Mouse (Mus musculus): ENCODE measurements around the gene Galr2. TPM values are rescaled to one million over a fixed set of nuclear protein-coding genes. Genes with fewer than 3 reads are reported as not detected.

Gene Galr2
- total RNA-seq, 2 experiments from 2014 or later = not detected

DNA sequence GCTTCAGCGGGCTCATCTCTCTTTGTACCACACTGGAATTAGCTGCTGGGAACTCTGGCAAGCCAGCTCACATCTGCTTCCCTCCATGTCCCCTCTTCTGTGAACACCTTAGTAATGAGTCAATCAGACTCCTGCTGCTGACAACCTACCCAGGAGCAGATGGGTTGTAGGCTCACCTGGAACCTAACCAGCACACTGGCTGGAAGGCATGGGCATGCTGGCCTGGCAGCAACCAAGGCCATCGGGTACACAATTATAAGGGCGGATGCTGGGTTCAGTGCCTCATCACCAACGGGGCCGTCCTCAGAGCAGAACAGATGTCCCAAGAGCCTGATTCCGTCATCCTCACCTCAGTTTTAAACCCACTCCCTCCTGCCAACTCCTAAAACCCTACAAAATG lies 17.9 kb downstream of the Galr2 start:
- no peak for ATAC-seq (replicated peaks; ENCODE audit: low FRiP score, low TSS enrichment, poor library complexity, severe bottlenecking)

DNA sequence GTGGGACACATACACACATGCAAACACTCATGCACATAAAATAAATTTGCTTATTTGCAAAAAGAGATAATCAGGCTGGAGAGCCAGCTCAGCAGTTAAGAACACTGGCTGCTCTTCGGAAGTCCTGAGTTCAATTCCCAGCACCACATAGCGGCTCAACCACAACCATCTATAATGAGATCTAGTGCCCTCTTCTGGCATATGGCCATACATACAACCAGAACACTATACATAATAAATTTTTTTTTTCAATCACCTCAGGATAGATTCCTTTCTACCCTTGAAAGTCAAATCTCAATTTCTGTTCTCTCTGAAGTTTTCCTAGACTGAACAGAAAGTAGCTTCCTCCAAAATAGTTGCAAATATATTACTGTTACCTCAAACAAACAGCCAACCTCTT lies 24.7 kb downstream of the Galr2 start:
- ATAC-seq (replicated peaks; ENCODE audit: low FRiP score, low TSS enrichment, poor library complexity, severe bottlenecking) = no peak

DNA sequence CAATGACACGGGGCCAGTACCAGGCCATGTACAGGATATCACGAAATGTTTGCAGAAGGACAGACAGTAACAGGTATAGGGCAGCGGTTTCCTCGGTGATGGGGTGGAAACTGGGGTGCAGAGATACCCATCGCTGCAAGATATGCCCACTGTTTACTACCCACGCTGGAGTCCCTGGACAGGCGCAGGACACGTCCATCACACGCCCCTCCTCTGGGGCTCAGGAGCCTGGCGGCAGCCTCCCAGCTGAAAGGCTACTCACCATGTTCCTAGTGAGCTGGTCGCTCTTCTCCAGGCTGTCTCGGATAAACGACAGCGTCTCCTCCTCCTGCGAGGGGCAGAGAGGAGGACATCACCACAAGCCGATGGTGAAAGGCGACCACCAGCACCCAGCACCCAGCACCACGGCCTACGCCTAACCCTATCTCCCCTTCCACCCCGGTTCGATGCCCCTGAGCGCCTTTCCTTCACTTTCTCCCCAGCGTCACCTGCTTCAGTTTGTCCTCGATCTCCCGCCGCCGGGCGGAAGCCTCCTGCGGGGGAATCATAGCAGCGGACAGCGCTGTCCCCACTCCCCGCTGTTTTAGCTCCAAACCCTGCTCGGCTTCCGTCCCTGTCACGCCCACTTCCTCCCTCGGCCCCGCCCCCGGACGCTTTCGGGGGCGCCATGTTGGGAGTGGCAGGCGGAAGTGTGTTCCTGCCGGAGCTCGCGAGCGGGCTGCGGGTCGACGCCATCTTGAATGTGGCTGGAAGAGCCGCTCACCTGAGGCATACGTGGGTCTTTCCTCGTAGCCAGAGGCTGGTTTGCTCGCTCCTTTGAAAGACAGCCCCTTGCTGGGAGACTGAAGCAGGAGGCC lies 25.6 kb downstream of the Galr2 start:
- peak; percentile 78 for ATAC-seq (replicated peaks; ENCODE audit: low FRiP score, low TSS enrichment, poor library complexity, severe bottlenecking)

DNA sequence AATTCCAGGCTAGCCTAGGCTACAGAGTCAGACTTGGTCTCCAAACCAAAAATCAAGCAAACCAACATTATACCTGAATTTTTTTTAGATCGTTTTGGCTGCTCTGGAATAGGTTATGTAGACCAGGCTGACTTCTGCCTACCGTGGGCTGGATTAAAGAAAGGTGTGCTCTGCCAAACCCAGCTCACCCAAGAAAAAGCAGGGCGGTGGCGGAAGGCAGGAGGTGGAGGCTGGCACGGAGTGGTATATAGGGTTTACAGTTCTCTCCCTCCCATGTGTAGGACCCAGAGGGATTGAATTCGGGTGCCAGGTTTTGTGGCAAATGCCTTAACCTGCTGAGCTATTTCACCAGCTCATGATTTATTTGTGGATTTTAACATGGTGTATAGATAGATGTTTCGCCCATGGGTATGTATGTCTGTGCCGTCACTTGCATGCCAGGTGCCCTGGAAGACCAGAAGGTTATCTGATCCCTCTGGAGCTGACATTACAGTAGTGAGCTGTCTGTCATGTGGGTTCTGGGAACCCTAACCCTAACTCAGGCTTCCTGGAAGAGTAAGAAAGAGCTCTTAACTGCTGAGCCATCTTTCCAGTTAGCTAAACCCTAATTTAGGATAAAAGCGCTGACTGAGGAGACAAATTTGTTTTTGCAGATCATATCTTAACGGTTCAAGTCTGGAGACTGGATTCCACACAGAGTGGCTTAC lies 26.4 kb downstream of the Galr2 start, which contains the start of gene Exoc7:
Gene Exoc7, minus strand, starts transcription at position 215 of the 707 bp plus-strand sequence.
- ATAC-seq (replicated peaks; ENCODE audit: low FRiP score, low TSS enrichment, poor library complexity, severe bottlenecking) = 0 out of 2 replicates have a peak, but pooled peaks have one; percentile 0

DNA sequence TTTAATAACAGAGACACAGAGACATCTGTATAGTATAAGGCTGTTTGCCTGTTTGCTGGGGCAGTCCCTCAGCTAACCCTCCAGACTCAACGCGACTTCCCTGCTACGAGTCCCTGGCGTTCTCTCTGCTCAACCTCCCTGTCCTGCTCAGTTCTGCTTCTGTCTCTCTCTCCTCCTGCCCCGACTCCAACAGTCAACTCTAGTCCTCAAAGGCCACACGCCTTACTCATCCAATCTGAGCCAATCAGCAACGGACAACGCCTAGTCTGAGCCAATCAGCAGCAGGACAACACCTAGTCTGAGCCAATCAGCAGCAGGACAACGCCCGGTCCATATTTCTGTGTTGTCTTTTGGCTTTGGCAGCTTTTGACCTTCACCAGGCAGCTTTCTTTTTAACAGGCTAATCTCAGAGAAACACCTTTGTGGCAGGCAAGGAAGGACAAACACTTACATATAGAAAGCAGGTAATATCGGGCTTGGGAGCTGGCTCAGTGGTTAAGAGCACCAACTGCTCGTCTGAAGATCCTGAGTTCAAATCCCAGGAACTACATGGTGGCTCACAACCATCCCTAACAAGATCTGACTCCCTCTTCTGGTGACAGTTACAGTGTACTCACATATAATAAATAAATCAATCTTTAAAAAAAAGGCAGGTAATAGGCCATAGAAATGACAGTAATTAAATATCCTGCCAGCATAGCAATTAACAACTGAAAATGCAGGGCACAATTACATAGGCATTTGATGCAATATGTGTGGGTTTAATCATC lies 27.2 kb downstream of the Galr2 start:
- ATAC-seq (replicated peaks; ENCODE audit: low FRiP score, low TSS enrichment, poor library complexity, severe bottlenecking) = peak; percentile 64

DNA sequence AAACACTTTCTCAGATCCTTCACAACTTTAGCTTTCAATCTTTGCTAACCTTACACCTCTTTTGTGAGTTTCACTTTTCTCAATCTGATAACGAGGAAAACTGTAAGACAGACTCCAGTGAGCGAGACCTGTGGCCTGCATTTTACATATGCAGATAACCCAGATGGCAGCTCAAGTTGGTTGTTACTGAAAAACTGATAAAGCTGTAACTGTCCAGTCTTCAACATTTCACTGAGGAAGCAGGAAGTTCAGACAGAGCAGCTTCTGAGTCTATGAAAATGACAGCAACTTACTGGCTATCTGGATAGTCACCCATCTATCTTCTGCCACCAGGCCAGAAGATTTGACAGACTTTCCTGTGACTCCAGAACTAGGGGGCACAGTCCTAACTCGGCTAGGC lies 28.9 kb downstream of the Galr2 start:
- peak; percentile 60 for ATAC-seq (replicated peaks; ENCODE audit: low FRiP score, low TSS enrichment, poor library complexity, severe bottlenecking)

DNA sequence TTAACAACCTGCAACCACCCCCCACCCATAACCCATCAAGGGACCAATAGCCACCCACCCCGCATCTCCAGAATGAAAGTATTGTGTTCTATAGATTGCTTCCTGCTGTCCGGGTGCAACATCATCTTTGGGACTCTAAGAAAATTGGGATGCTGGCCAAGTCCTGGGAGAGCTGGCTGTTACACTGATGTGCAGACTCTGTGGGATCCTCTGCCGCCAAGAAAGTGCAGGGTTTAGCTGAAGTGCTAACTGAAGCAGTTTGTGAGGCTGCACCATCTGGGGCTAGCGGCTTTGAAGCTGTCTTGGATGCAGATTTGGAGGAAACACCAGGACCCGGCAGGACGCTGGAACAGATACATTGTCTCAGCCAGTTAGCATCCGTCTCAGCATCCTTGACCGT lies 30.4 kb downstream of the Galr2 start:
- ATAC-seq (replicated peaks; ENCODE audit: low FRiP score, low TSS enrichment, poor library complexity, severe bottlenecking) = no peak

DNA sequence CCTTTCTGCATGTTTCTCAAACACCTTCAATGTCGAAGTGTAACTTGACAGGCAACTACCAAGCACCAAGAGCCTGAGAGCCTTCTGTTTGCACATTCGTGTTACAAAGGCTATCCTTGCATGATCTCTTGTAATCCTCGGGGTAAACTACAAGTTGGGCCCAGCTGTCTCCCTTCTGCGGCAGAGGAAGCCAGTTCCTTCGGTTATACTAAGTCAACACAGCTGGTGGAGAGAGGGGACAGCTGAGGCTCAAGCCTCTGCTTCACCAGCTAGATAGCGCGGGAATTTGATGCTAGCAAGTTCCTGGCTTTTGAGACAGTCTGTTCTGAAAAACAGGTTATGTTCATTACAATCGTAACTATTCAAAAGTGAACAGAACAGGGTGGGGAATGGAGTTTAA lies 31.6 kb downstream of the Galr2 start:
- no peak for ATAC-seq (replicated peaks; ENCODE audit: low FRiP score, low TSS enrichment, poor library complexity, severe bottlenecking)

DNA sequence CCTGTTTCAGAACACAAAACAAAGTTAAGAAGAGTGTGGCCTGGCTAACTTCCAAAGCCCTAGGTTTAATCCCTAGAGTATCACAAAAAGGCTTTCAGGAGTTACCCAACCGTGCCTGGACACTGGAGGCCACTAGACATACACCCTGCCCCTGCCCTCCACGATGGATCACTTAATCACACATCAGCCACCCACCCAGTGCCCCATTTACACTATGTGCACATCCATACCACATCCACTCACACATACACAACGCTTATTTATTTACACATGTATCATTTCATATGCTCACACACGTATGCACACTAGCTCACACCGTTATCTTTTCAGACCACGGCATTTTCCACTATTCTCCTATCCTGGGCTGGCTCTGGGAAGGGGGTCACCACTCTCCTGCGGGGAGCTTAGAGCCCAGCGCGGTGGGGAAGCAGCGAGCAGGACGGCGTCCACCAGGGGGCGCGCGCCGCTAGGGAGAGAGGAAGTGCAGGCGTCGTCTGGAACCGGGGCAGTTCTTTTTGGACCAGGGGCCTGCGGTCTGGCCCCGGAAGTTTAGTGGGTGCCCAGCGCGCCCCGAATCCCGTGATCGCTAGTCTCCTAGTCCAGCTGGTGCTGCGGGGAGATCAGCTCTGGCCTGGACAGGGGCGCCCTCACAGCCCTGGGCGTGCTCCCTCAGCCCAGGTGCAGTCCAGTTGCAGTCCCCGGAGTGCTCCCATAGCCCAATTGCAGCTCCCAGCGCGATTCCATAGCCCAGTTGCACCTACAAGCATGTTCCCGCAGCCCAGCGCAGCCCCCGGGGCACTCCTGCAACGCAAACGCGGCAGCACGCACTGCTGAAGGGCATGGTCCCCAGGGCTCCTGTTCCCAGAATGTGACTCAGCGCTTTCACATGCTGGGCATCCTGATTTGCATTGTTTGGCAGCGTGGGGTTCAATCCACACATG lies 38.2 kb downstream of the Galr2 start:
- peak; percentile 83 for ATAC-seq (replicated peaks; ENCODE audit: low FRiP score, low TSS enrichment, poor library complexity, severe bottlenecking)

DNA sequence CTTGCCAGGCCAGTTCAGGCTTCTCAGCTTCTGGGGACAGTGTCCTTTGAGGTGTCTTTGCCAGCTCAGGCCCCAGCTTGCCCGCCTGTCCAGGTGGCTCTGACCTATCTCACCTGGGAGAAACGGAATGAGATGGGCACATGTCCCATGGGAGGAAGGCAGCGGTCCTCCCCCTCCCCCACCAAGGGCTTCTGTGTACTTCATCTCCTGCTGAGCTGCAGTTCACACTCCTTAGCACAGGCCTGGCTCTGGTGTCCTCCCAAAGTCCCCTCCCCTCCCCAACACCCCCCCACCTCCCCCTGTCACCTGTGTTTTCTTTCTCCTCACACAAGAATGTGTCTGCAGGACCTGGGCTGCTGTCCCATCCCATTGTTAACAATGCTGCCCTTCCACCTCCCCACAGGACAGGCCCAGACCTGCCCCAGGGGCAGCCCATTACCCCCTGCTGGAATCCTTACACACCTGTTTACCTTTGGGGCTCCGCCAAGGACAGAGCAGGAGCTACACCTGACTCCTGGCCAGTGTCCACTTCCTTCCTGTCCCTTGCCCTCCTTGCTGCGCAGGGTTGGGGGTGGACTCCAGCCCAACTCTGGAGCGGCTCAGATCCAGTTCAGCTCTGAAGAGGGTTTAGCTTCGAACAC lies 46.3 kb downstream of the Galr2 start:
- no peak for ATAC-seq (replicated peaks; ENCODE audit: low FRiP score, low TSS enrichment, poor library complexity, severe bottlenecking)

DNA sequence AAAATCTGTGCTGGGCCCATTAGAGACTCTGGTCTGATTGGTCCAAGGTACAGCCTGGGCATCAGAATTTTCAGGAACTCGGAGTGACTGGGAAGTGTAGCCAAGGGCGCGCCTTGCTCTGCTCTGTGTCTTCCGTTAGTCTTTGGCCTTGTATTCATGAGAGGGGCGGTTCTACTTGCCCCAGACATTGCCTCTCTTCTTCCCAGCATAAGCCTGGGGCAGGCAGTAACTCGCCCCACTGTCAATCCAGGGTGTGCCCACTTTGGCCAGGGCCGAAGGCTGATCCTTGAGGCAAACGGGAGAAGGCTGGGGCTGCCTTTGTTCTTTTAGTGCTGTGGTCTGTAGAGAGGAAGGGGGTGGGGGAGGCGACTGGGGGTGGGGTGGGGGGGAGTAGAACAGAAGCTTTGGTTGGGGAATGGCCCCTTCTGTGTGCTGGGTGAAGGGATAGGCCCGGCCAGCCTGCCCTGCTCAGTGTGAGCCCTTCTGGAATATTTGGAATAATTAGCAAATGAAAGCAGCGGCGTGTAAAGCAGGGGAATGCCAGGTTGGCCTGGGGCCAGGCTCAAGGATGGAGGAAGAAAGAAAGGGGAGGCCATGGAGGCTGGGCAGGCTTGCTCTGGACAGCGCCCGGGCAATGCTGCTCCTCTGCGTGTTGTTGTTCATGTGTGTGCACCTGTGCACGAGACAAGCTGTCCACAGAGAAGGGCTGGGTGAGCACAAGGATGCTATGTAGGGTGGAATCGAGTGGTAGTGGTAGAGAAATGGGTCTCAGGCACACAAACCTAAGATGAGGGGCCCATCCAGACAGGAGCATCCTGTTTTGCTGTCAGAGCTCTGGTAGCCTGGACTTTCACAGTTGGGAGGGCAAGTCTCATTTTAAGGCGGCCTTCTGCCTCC lies 48.8 kb downstream of the Galr2 start:
- no peak for ATAC-seq (replicated peaks; ENCODE audit: low FRiP score, low TSS enrichment, poor library complexity, severe bottlenecking)

DNA sequence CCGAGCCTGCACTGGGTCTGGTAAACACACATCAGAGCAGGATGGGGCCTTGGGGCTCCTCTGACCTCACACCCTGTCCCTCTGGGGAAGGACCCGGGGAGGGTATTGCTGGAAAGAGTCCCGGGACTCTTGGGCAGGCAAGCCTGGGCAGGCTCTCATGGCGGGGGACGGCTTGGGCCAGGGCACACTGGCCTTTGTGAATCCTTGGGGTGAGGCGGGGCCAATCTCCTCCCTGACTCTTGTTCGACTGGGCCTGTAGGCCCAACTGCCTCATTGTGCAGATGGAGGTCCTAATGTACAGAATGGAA lies 49.4 kb downstream of the Galr2 start:
- ATAC-seq (replicated peaks; ENCODE audit: low FRiP score, low TSS enrichment, poor library complexity, severe bottlenecking) = no peak

DNA sequence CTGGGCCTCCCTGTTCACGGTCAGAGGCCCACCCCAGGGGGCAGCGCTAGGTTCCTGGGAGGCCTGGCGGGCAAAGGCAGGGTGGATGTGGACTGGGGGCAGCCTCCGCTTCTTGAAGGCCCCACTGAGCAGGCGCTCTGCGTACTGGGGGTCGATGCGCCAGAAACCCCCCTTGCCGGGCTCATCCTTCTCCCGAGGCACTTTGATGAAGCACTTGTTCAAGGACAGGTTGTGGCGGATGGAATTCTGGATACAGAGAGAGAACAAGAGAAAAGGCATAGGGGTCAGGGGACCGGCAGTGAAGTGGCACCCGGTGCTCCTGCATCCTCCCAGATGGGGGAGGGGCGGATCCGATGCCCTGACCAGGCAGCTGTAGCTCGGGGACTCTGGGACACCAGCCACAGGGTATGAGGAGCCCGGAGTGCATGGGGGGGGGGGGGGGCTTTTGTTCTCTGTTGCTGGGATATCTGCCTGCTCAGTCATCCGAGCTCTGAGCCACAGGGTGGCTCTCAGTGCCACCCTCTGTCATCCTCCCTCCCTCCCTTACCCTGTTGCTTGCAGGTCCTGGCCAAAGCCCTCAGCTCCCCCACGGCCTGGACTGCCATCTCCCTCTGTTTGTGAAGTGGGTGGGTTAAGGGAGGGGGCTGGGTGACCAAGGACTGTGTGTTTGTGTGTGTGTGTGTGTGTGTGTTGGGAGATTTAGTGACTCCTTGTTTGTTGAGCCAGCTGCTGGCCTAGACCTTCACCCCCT lies 51.7 kb downstream of the Galr2 start:
- ATAC-seq (replicated peaks; ENCODE audit: low FRiP score, low TSS enrichment, poor library complexity, severe bottlenecking) = no peak

DNA sequence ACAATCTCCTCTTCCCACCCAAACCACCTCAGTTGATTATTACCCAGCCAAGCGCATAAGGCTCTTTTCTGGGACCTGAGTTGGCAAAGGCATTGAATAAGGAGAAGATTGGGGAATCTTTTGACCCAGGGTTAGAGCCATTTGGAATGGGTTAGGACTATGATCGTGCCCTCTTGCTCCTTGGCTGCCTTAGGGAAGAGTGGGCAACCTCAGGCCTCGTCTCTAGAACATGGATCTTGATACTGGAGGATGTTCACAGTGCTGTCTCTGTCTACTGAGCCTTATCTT lies 52.2 kb downstream of the Galr2 start:
- ATAC-seq (replicated peaks; ENCODE audit: low FRiP score, low TSS enrichment, poor library complexity, severe bottlenecking) = no peak
